Mouse (Mus musculus) embryonic facial prominence, embryonic 14.5 days (tissue): Measurements from ENCODE around the gene Omp. TPM values are rescaled to one million over a fixed set of nuclear protein-coding genes. Genes with fewer than 3 reads are reported as not detected.

ENCODE experiments used
- ATAC-seq: fragments of 200-750 bp; cut with Nextera tagmentation; 2 replicates; pipeline ENCODE4 v1.8.0; 2017; ENCODE audit warnings: low read depth, moderate number of reproducible peaks, moderate TSS enrichment
- DNase-seq: peaks from one replicate; pipeline ENCODE4 v3.0.0-alpha.2; 2015; ENCODE audit warnings: low spot score
- H3K27ac ChIP-seq: fragments of 300-500 bp; sonication (generic); replicated peaks from 2 replicates; pipeline ENCODE4 v1.5.1; 2014; ENCODE audit warnings: low read depth, mild to moderate bottlenecking, low read length, moderate library complexity
- H3K27me3 ChIP-seq: fragments of 300-500 bp; sonication (generic); replicated peaks from 2 replicates; pipeline ENCODE4 v1.6.1; 2014; ENCODE audit warnings: low read length; ENCODE audit not compliant: control insufficient read depth, insufficient read depth
- H3K36me3 ChIP-seq: fragments of 300-500 bp; sonication (generic); 2 replicates; pipeline ENCODE4 v1.6.1; 2014; ENCODE audit warnings: low read length, mixed read lengths; ENCODE audit not compliant: control insufficient read depth, insufficient read depth
- H3K4me1 ChIP-seq: fragments of 300-500 bp; sonication (generic); 2 replicates; pipeline ENCODE4 v1.6.1; 2014; ENCODE audit warnings: antibody characterized with exemption, low read length; ENCODE audit not compliant: control insufficient read depth, insufficient read depth
- H3K4me2 ChIP-seq: fragments of 300-500 bp; sonication (generic); 2 replicates; pipeline ENCODE4 v1.6.1; 2014; ENCODE audit warnings: low read depth, mild to moderate bottlenecking, low read length, moderate library complexity, mixed read lengths
- H3K4me3 ChIP-seq: fragments of 300-500 bp; sonication (generic); 2 replicates; pipeline ENCODE4 v1.5.1; 2014; ENCODE audit warnings: low read depth, mild to moderate bottlenecking, low read length
- H3K9ac ChIP-seq: fragments of 300-500 bp; sonication (generic); 2 replicates; pipeline ENCODE4 v1.6.1; 2014; ENCODE audit warnings: low read depth, mild to moderate bottlenecking, low read length, moderate library complexity, mixed read lengths
- H3K9me3 ChIP-seq: fragments of 300-500 bp; sonication (generic); 2 replicates; pipeline ENCODE4 v1.6.1; 2016; ENCODE audit warnings: low read length; ENCODE audit not compliant: control insufficient read depth
- WGBS: fragments of 180-500 bp; shearing (Covaris S2); extraction: QIAGEN DNeasy Blood & Tissue Kit; methylation state at CpG from one replicate; pipeline ENCODE4 v1.1.7; 2014; 5-methylcytosine and 5-hydroxymethylcytosine counted together
- polyA plus RNA-seq: library from polyadenylated mRNA; unstranded; fragments of >200 nt; fragmentation: Nextera tagmentation; extraction: Ambion mirVana; gene quantifications from 2 replicates; pipeline ENCODE4 v1.2.1, GENCODE M21; 2014

The Omp gene
- polyA plus RNA-seq, 1 experiment from 2014 or later, result 4.8 TPM

DNA sequence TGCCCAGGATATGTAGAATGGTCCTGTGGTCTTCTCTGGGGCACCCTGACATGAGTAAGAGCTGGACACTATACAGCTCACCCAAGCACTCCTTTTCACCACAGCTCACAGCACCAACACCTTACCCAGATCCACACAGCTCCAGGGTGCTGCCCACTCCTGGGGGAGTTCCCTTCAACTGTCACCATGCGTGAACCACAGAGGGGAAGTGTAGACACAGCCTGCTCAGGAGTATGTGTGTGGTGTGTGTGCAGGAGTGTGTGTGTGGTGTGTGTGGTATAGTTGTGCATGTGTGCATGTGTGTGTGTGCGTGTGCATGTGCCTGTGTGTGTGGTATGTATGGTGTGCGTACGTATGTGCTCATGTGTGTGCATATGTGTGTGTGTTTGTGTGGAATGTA, 49.5 kb downstream of the Omp start:
- Histone ChIP-seq H3K4me1 (no peaks in the 10 kb centered on the region), H3K4me2 (no peak overlapping the region), H3K36me3 (peaks cover 15% of the 10 kb centered on the region; the same call in 1 of the 2 replicates), H3K4me3 (no peak overlapping the region), H3K27ac (no peak overlapping the region), H3K9me3 (no peaks in the 10 kb centered on the region), H3K9ac (no peak overlapping the region), H3K27me3 (no peaks in the 10 kb centered on the region)
- WGBS, result 97% methylated on average over 4 of the region's 4 CpGs
- DNase-seq (no peak), ATAC-seq (no peak)

Other genes with a start within 250 kb of the Omp start
- gene Gdpd4, start 225.5 kb downstream of the Omp start, polyA plus RNA-seq, result not detected in 2 replicates
- 9.2 and 10.1 TPM in 2 replicates for gene Myo7a, start 26.0 kb downstream of the Omp start, polyA plus RNA-seq
- 5.0 and 6.0 TPM in 2 replicates for gene Capn5, start 32.8 kb upstream of the Omp start, polyA plus RNA-seq
- gene B3gnt6, start 54.0 kb upstream of the Omp start, polyA plus RNA-seq, result 0.07 and 0.08 TPM in 2 replicates
- 31.8 and 34.3 TPM in 2 replicates for gene Acer3, start 175.7 kb upstream of the Omp start, polyA plus RNA-seq
- 23.6 and 24.7 TPM in 2 replicates for gene Tsku, start 215.8 kb upstream of the Omp start, polyA plus RNA-seq